Mouse (Mus musculus): ENCODE measurements around the gene Clip2.

- TF ChIP-seq CTCF (IDR thresholded peaks at IDR 0.05; ENCODE audit: extremely low read depth, insufficient read depth, insufficient read length, insufficient replicate concordance) (no peak), POLR2A (IDR thresholded peaks at IDR 0.05; ENCODE audit: low read depth, low read length) (no peak)
Observed at GRCm38 (mm10) chr5:134521806-134522205, 30.4 kb downstream of the Clip2 start.
